Mouse (Mus musculus) right cerebral cortex, postnatal 4 days (tissue): ENCODE data around the gene Vmn1r199.
"Not testable (repeated sequence)": the region's sequence is repeated elsewhere in the genome, so short reads cannot be mapped to it uniquely, and the experiment has no call there.

Experiments used
- DNase-seq: peaks from one replicate; pipeline ENCODE4 v3.0.0-alpha.2; 2022

The Vmn1r199 gene

GRCm38 (mm10) chr13:22379518-22379917 is at the start of gene Vmn1r199:
TSS of gene Vmn1r199 (plus strand) at chr13:22379818.
- DNase-seq = no peak

GRCm38 (mm10) chr13:22333269-22333668 is 46.3 kb upstream of the Vmn1r199 start:
- DNase-seq = no peak

GRCm38 (mm10) chr13:22335565-22335964 is 44.1 kb upstream of the Vmn1r199 start:
- DNase-seq = no peak

- no peak for DNase-seq
Measured at GRCm38 (mm10) chr13:22350064-22350463, 29.6 kb upstream of the Vmn1r199 start, which contains the start of gene Vmn1r198. TSS of gene Vmn1r198 (plus strand) at chr13:22350364.

- DNase-seq = no peak
Measured at GRCm38 (mm10) chr13:22350813-22351212, 28.8 kb upstream of the Vmn1r199 start.

- DNase-seq = not testable (repeated sequence)
Measured at GRCm38 (mm10) chr13:22381128-22381527, 1.5 kb downstream of the Vmn1r199 start.

- DNase-seq = no peak
Measured at GRCm38 (mm10) chr13:22383401-22383800, 3.8 kb downstream of the Vmn1r199 start.

GRCm38 (mm10) chr13:22387050-22387449 is 7.4 kb downstream of the Vmn1r199 start:
- DNase-seq = no peak

- no peak for DNase-seq
Measured at GRCm38 (mm10) chr13:22390073-22390472, 10.5 kb downstream of the Vmn1r199 start, which contains the start of gene Vmn1r200. TSS of gene Vmn1r200 (plus strand) at chr13:22390373.

GRCm38 (mm10) chr13:22402978-22403377 is 23.4 kb downstream of the Vmn1r199 start:
- DNase-seq = no peak
